Mouse (Mus musculus): ENCODE data around the gene Acpp.

DNA sequence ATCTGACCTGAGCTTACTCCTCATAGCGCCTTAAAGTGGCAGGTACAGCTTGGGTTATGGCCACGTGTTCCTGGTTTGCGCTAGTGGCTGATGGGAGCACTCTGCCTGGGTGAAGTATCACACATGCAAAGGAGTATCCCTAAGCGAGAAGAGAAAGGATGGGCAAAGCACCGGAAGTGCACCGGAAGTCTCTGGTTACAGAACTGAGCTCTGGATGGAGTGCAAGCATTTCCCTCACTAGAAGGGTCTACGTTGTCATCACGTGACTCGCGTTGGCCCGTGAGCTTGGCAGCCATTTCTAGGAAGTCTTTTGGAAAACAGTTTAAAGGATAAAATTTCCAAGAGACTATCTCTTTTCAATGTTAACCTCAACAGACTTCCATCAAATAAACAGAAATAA, 21.2 kb downstream of the Acpp start:
- TF ChIP-seq POLR2A (IDR thresholded peaks at IDR 0.05; ENCODE audit: low read depth, low read length) (no peak), CTCF (conservative IDR thresholded peaks at IDR 0.05; ENCODE audit: insufficient read depth, insufficient read length, low read depth, low read length) (no peak)

Measured in kidney, adult 2 months (tissue).